Mouse (Mus musculus) C2C12 (cell line): ENCODE measurements at regions not wholly inside any gene's neighbourhood (a gene's known extent, or its start where the extent isn't known, plus 50 kb on each side); places are given as distances from the start of the nearest gene placed in this dataset.

Source experiments
- CEBPB ChIP-seq: IDR thresholded peaks from one replicate; pipeline ENCODE4 v1.6.1; 2011; ENCODE audit warnings: low read depth, mild to moderate bottlenecking, control low read depth, moderate library complexity
- CTCF ChIP-seq: IDR thresholded peaks from one replicate; pipeline ENCODE4 v1.5.1; 2011; ENCODE audit not compliant: control insufficient read depth, insufficient read depth, insufficient read length
- MAX ChIP-seq: IDR thresholded peaks from one replicate; pipeline ENCODE4 v1.6.1; 2011; ENCODE audit warnings: mild to moderate bottlenecking, control low read depth
- MYOD1 ChIP-seq: IDR thresholded peaks from one replicate; pipeline ENCODE4 v1.6.1; 2011; ENCODE audit warnings: low read depth; ENCODE audit not compliant: control insufficient read depth, insufficient read length
- USF1 ChIP-seq: IDR thresholded peaks from one replicate; pipeline ENCODE4 v1.6.1; 2011; ENCODE audit warnings: low read depth, mild to moderate bottlenecking, control low read depth, moderate library complexity

DNA sequence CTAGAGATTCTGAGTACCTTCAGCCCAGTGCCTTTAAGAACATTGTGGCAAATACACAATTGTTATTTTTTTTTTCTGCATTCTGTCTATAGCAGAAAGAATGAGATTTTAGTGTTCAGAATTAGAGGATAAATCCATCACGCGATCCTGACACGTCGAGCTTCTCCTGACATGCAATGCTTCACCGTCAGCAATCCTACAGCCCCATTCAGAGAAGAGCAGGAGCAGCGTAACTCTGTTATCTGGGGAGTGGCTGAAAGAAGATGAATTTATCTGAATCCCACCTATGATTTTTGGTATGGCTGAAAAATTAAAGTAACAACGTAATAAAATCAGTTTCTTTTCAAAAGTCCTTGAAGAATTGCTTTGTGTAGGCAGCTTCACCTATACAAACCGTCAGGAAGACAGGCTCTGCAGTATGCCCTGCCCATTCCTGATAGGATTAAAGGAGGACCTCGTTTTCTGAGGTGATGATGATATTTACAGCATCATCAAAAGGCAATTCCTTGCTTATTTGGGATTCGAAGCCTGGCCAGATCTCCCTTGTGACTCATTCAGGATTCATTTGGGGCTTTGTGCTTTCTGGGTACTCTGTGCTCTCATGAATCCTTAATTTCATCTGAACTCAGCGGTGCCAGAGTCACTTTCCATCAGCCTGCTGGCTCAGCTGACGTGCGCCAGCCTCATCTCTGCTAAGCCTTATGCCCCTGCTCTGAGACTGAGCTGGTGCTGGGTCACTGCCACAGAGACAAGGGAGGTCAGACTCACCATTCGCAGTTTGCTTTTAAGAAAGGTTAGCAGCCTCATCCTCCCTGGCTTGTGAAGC is 112.3 kb upstream of the Gas2 start:
- TF ChIP-seq CTCF = no peak
- TF ChIP-seq USF1 = no peak
- no peak for TF ChIP-seq CEBPB
- TF ChIP-seq MAX = no peak
- no peak for TF ChIP-seq MYOD1
